Mouse (Mus musculus): ENCODE data around the gene Rad23a.

The Rad23a gene

GRCm38 (mm10) chr8:84787523-84788302, 52.8 kb downstream of the Rad23a start:
- no peak for DNase-seq (ENCODE audit: extremely low spot score)

GRCm38 (mm10) chr8:84786801-84787467, 53.5 kb downstream of the Rad23a start:
- DNase-seq (ENCODE audit: extremely low spot score) = no peak

GRCm38 (mm10) chr8:84785756-84786677, 54.4 kb downstream of the Rad23a start:
- DNase-seq (ENCODE audit: extremely low spot score) = no peak

- DNase-seq (ENCODE audit: extremely low spot score) = no peak
Observed at GRCm38 (mm10) chr8:84785506-84785755, 55.0 kb downstream of the Rad23a start.

- DNase-seq (ENCODE audit: extremely low spot score) = no peak
Observed at GRCm38 (mm10) chr8:84784681-84785505, 55.6 kb downstream of the Rad23a start.
